Mouse (Mus musculus) limb, embryonic 12.5 days (tissue): Measurements from ENCODE around the gene Mcts1. TPM values are rescaled to one million over a fixed set of nuclear protein-coding genes. Genes with fewer than 3 reads are reported as not detected.

Source experiments
- ATAC-seq: fragments of 200-750 bp; cut with Nextera tagmentation; 2 replicates; pipeline ENCODE4 v1.8.0; 2017; ENCODE audit warnings: low read depth, moderate TSS enrichment; ENCODE audit not compliant: insufficient number of reproducible peaks, insufficient read depth, low FRiP score, low TSS enrichment
- H3K27ac ChIP-seq: fragments of 300-500 bp; sonication (generic); 2 replicates; pipeline ENCODE4 v1.5.1; 2016; ENCODE audit warnings: mild to moderate bottlenecking, moderate library complexity
- H3K27me3 ChIP-seq: fragments of 300-500 bp; sonication (generic); 2 replicates; pipeline ENCODE4 v1.6.1; 2016; ENCODE audit warnings: mild to moderate bottlenecking, moderate library complexity
- H3K36me3 ChIP-seq: fragments of 300-500 bp; sonication (generic); 2 replicates; pipeline ENCODE4 v1.6.1; 2016; ENCODE audit warnings: mild to moderate bottlenecking, moderate library complexity
- H3K4me1 ChIP-seq: fragments of 300-500 bp; sonication (generic); replicated peaks from 2 replicates; pipeline ENCODE4 v1.6.1; 2016
- H3K4me2 ChIP-seq: fragments of 300-500 bp; sonication (generic); 2 replicates; pipeline ENCODE4 v1.6.1; 2016; ENCODE audit warnings: mild to moderate bottlenecking, moderate library complexity
- H3K4me3 ChIP-seq: fragments of 300-500 bp; sonication (generic); replicated peaks from 2 replicates; pipeline ENCODE4 v1.5.1; 2016; ENCODE audit warnings: mild to moderate bottlenecking
- H3K9ac ChIP-seq: fragments of 300-500 bp; sonication (generic); replicated peaks from 2 replicates; pipeline ENCODE4 v1.6.1; 2016; ENCODE audit warnings: mild to moderate bottlenecking, moderate library complexity
- H3K9me3 ChIP-seq: fragments of 300-500 bp; sonication (generic); 2 replicates; pipeline ENCODE4 v1.6.1; 2016; ENCODE audit warnings: mild to moderate bottlenecking, moderate library complexity
- WGBS: fragments of 180-500 bp; shearing (Covaris S2); methylation state at CpG from one replicate; pipeline ENCODE4 v1.1.7; 2016; 5-methylcytosine and 5-hydroxymethylcytosine counted together
- polyA plus RNA-seq: library from polyadenylated mRNA; unstranded; fragments of >200 nt; fragmentation: Nextera tagmentation; extraction: Ambion mirVana; gene quantifications from 2 replicates; pipeline ENCODE4 v1.2.1, GENCODE M21; 2016

Gene Mcts1
- 86.0 and 87.4 TPM in 2 replicates for polyA plus RNA-seq

DNA sequence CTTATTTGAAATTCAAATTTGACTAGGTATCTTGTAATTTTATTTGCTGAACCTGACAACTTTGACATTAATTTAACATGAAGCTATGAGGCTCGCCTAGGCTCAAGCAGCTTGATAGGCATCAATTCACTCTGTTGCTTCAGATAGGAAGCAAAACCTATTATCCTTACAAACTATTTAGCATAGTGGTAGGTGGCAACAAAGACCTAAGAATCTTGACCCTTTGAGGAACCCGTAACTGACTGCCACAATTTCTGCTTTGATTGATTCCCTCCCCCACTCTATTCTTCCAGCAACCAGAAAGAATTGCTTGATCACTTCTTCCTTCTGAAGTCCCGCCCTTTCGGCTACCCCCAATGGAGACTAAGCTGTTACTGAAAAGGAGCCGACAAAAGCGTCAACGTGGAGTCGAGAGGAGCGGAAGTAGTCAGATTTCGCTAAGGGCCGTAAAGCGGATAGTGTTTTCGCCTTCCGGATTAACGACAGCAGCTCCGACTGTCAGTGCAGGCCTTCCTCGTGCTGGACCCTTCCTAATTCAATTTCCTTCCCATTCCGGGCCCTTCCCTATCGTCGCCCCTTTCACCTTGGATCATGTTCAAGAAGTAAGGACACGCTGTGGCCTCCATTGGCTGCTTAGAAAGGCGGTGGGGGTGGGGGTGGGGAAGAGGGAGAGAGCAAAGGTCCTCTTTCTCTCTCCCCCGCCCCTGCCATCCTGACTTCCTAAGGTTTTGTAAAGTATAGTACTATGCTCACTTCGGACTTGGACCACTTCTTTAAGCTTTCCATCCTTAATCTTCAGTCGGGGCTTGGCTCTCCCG is at the start of gene Mcts1:
TSS of gene Mcts1 (plus strand) at position 402 of the 818 bp plus-strand sequence.
- H3K9ac ChIP-seq, result peak within 1 kb of the TSS; percentile 50
- H3K27me3 ChIP-seq, result no peaks in the 10 kb centered on the region
- peak within 1 kb of the TSS; percentile 61 for H3K4me2 ChIP-seq
- peak within 1 kb of the TSS; percentile 49 for H3K4me3 ChIP-seq
- ATAC-seq, result peak; percentile 80
- no peaks in the 10 kb centered on the region for H3K4me1 ChIP-seq
- H3K36me3 ChIP-seq, result no peaks in the 10 kb centered on the region
- no peaks in the 10 kb centered on the region for H3K9me3 ChIP-seq
- 12% methylated on average over 26 of the region's 26 CpGs for WGBS
- peak within 1 kb of the TSS; percentile 66 for H3K27ac ChIP-seq

DNA sequence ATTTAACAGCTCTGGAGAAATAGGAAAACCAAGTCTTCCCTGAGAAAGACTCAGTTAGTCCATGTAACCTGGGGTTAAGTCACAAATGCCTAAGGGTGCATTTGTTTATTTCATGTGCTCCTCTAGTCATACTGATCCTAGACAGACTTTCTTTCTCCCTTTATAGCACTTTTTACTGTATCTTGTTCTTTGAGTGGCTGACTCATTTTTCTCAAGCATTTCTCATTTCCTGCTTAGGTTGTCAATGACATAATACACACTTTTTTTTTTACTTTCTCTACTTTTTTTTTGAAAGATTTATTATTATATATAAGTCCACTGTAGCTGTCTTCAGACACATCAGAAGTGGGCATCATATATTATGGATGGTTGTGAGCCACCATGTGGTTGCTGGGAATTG is 47.1 kb upstream of the Mcts1 start:
- Histone ChIP-seq H3K4me1 (no peaks in the 10 kb centered on the region), H3K36me3 (peaks cover 12% of the 10 kb centered on the region; the same call in 1 of the 2 replicates), H3K27ac (no peak overlapping the region), H3K27me3 (no peaks in the 10 kb centered on the region), H3K4me2 (no peak overlapping the region), H3K4me3 (no peak overlapping the region), H3K9me3 (no peaks in the 10 kb centered on the region), H3K9ac (no peak overlapping the region)
- no peak for ATAC-seq

DNA sequence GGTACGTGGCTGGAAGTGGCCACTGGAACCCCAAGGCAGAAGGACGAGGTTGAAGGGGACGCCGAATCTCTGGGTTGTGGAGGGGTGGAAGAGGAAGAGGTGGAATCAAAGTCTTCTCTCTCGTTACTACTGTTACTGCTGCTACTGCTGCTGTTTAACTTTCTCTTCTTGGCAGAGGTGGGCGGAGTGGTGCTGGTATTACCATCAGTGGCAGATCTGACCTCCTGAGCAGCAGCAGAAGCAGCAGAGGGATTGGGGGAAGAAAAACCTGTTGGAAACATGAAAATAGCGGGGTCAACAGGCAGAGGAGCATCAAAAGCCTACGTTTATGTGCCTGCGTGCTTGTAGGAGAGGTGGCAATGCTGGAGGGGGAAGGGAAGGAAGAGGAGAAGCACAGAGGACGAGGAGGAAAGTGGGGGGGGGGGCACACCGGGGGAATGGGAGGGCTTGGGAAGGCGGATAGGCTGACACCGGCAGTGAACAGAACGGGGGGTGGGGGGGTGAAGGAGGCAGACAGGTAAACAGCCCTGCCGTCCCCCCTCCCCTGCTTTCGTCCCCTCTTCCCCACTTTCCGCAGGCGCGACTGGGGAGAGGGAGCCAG is 36.3 kb upstream of the Mcts1 start:
- peak overlapping the region; percentile 58 for H3K9ac ChIP-seq
- H3K27ac ChIP-seq, result peak overlapping the region; percentile 95
- no peak for ATAC-seq
- no peaks in the 10 kb centered on the region for H3K9me3 ChIP-seq
- no peaks in the 10 kb centered on the region for H3K4me1 ChIP-seq
- peak overlapping the region; percentile 48 for H3K4me3 ChIP-seq
- 15% methylated on average over 10 of the region's 19 CpGs for WGBS
- H3K36me3 ChIP-seq, result peaks cover 18% of the 10 kb centered on the region
- no peaks in the 10 kb centered on the region for H3K27me3 ChIP-seq
- peak overlapping the region; percentile 64 for H3K4me2 ChIP-seq

DNA sequence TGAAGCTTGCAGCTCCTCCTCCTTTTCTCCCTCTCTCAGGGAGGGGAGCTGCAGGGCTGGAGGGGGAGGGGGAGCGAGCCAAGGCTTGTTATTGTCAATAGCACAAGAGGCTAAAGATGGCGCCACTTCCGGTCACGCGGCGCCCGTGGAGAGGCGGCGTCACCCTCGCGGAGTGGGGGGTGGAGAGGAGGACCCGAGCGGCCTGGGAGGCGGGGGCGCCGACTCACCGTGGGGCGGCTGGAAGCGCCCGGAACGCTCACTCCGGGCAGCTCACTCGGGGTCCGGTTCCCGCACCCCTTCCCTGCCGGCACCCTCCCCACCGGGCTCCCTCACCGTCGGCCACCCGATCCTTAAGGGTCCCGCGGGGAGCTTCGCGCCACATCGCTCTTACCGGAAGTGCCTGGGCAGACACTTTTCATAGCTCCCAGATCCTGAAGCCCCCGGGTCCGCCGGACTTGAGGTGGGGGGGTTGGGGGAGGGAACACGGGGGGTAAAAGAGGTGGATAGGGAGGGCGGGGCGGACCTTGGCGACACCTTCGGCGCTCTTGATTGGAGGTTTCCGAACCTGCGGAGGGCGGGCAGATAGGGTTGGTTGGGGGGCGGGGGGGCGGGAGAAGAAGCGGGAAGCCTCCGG is 35.7 kb upstream of the Mcts1 start:
- H3K4me3 ChIP-seq, result peak overlapping the region; percentile 48
- peak overlapping the region; percentile 64 for H3K4me2 ChIP-seq
- no peaks in the 10 kb centered on the region for H3K4me1 ChIP-seq
- peaks cover 14% of the 10 kb centered on the region for H3K36me3 ChIP-seq
- 17% methylated on average over 48 of the region's 52 CpGs for WGBS
- no peaks in the 10 kb centered on the region for H3K9me3 ChIP-seq
- peak overlapping the region; percentile 95 for H3K27ac ChIP-seq
- H3K27me3 ChIP-seq, result no peaks in the 10 kb centered on the region
- peak overlapping the region; percentile 58 for H3K9ac ChIP-seq
- ATAC-seq, result peak; percentile 93

DNA sequence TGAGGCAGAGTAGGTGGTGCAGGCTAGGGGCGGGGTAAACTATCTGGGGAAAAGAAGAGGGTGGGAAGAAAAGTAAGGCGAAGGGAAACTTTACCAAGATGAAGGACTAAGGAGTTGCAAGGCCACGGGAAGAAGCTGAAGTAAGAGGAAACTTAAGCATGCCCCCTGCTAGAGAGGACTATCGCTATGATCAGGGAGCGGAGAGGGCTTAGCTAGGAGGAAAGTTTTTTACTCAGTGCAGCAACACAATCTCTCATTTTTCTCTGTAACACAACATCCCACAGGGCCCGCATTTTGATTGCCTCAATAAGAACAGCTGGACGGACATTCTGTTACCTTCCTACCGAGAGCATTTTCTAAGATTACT is 35.2 kb upstream of the Mcts1 start:
- Histone ChIP-seq H3K9ac (peak overlapping the region; percentile 45; the same call in 1 of the 2 replicates), H3K27ac (peak overlapping the region; percentile 95), H3K4me1 (no peaks in the 10 kb centered on the region), H3K4me2 (peak overlapping the region; percentile 50), H3K9me3 (no peaks in the 10 kb centered on the region), H3K4me3 (peak overlapping the region; percentile 48), H3K36me3 (peaks cover 9% of the 10 kb centered on the region), H3K27me3 (no peaks in the 10 kb centered on the region)
- 17% methylated on average over 8 of the region's 8 CpGs for WGBS
- ATAC-seq, result no peak; the same call in 1 of the 2 replicates

DNA sequence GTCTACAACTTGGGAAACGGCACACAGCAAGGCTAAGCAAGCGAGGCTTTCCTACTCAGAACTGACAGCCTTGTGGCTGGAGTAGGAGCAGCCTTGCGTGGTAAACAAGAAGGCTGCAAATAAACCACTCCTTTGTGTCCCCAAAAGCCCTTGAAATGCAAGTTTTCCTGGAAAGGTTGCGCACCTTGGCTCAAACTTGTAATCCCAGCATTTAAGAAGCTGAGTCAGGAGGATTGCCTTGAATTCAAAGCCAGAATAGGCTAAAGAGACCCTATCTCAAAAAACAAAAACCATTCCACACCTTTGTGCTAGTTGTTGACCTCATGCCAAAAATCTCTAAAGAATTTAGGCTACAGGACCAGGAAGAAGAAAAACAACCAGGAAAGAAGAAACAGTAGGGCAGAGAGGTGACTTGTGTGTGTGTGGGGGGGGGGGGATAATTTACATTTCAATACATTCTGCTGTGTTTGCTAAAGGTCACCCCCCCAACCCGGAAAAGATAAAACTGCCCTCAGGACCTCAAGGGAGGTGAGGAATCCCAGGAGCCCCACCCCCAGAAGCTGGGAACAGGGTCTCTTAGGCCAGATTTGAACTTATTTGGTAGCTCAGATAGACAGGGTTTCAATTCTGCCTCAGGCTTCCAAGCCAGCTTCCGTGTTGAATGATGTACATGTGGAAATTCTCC is 33.7 kb upstream of the Mcts1 start:
- H3K4me1 ChIP-seq, result no peaks in the 10 kb centered on the region
- H3K27me3 ChIP-seq, result no peaks in the 10 kb centered on the region
- H3K27ac ChIP-seq, result no peak overlapping the region
- no peak overlapping the region for H3K9ac ChIP-seq
- no peaks in the 10 kb centered on the region for H3K36me3 ChIP-seq
- H3K4me3 ChIP-seq, result no peak overlapping the region
- WGBS, result 85% methylated on average over 6 of the region's 6 CpGs
- H3K4me2 ChIP-seq, result no peak overlapping the region
- no peaks in the 10 kb centered on the region for H3K9me3 ChIP-seq
- no peak for ATAC-seq

DNA sequence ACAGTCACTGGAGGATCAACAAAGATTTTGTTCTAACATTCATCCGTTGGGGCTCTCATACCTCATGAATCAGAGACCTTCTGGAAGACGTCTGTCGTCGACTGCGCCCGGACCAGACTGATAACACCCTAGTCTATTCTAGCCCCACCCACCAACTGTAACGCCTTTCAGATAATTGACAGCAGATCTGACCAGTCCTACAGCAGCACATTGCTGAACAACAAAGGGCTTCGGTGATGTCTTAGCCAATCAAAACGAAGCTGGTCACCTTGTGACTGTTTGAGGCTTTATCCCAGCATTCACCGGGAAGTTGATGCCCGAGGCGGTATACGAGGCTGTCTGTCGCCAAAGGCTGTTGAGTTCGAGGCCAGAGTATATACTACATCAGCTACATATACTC is 24.3 kb upstream of the Mcts1 start, which contains the start of gene Cul4b:
TSS of gene Cul4b (minus strand) at position 119 of the 400 bp plus-strand sequence.
- 87% methylated on average over 15 of the region's 15 CpGs for whole genome bisulfite sequencing
- Histone ChIP-seq H3K27me3 (no peaks in the 10 kb centered on the region), H3K9ac (no peak within 1 kb of the TSS), H3K4me3 (no peak within 1 kb of the TSS), H3K36me3 (no peaks in the 10 kb centered on the region), H3K4me1 (no peaks in the 10 kb centered on the region), H3K4me2 (no peak within 1 kb of the TSS), H3K27ac (no peak within 1 kb of the TSS), H3K9me3 (no peaks in the 10 kb centered on the region)
- no peak for ATAC-seq

DNA sequence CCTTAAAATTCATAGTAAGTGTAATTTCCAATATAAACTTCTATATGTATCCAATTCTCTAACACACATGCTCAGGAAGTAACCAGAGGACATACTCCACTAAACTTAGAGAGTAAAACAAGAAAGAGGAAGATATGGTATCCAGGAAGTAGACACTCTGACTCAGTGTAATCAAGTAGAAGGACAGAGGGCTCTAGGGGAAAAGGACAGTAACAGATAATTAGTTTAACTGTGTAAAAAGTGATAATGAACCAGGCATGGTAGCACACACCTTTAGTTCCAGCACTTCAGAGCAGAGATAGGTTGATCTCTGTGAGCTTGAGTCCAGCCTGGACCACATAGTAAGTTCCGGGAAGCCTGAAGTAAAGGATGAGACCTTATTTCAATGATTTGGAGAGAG is 19.2 kb upstream of the Mcts1 start:
- Histone ChIP-seq H3K4me1 (no peaks in the 10 kb centered on the region), H3K9me3 (no peaks in the 10 kb centered on the region), H3K4me3 (no peak overlapping the region), H3K27ac (no peak overlapping the region), H3K4me2 (no peak overlapping the region), H3K36me3 (no peaks in the 10 kb centered on the region), H3K27me3 (no peaks in the 10 kb centered on the region), H3K9ac (no peak overlapping the region)
- ATAC-seq, result no peak
- WGBS, result 90% methylated on average over 1 of the region's 1 CpGs

DNA sequence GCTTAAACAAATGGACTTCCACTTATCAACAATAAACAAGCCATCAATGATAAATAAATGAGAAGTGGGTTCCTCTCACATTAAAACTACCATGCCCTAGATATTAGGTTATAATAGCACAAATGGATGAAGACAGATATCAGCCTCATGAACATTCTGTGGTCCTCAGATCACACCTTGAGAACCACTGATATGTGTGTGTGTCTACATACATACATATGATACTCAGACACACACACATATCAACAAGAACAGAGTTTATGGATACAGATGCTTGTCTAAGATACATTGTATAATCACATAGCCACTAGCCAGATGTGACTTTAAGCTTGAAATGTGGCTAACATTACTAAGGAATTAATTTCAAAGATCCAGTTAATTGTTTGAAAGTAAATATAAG is 17.1 kb upstream of the Mcts1 start:
- Histone ChIP-seq H3K9me3 (no peaks in the 10 kb centered on the region), H3K4me3 (no peak overlapping the region), H3K27ac (no peak overlapping the region), H3K4me1 (no peaks in the 10 kb centered on the region), H3K9ac (no peak overlapping the region), H3K4me2 (no peak overlapping the region), H3K27me3 (no peaks in the 10 kb centered on the region), H3K36me3 (no peaks in the 10 kb centered on the region)
- ATAC-seq, result no peak

DNA sequence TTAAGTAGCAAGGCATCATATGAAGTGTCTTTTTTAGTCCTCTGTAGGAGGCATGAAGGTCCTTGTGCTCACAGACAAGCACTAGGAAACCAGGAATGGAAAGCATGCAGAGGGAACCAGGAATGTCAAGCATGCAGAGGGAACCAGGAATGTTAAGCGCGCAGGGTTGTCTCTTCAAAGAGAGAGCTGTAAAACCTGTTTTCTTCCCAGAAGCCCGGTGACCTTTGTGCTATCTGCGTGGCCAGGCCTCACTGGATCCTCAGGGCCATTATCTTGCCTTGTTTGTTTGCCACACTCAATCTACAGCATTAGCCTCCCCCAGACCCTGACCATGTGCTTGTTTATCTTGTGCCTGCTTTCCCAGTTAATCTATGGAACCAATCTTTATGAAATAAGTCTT is 10.6 kb upstream of the Mcts1 start:
- 41% methylated on average over 4 of the region's 4 CpGs for WGBS
- Histone ChIP-seq H3K9ac (no peak overlapping the region), H3K27me3 (no peaks in the 10 kb centered on the region), H3K4me3 (no peak overlapping the region), H3K27ac (no peak overlapping the region), H3K4me1 (no peaks in the 10 kb centered on the region), H3K9me3 (no peaks in the 10 kb centered on the region), H3K4me2 (no peak overlapping the region), H3K36me3 (no peaks in the 10 kb centered on the region)
- no peak for ATAC-seq

DNA sequence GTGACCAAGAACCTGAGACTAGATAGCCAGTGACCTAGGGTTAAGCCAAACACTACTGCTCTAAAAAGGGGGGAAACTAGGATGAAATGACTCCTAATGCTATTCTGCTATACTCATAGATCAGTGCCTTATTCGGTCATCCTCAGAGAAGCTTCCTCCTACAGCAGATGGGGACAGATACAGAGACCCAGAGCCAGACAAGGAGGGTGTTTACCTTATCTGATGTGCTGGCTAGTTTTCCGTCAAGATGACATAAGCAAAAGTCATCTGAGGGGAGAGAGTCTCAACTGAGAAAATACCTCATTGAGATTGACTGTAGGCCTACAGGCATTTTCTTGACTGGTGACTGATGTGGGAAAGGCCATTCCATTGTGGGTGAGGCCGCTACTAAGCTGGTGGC is 8.6 kb upstream of the Mcts1 start:
- no peak overlapping the region for H3K4me2 ChIP-seq
- H3K36me3 ChIP-seq, result no peaks in the 10 kb centered on the region
- H3K9ac ChIP-seq, result no peak overlapping the region
- no peaks in the 10 kb centered on the region for H3K4me1 ChIP-seq
- no peaks in the 10 kb centered on the region for H3K27me3 ChIP-seq
- H3K9me3 ChIP-seq, result no peaks in the 10 kb centered on the region
- 93% methylated on average over 3 of the region's 3 CpGs for WGBS
- no peak for ATAC-seq
- no peak overlapping the region for H3K4me3 ChIP-seq
- no peak overlapping the region for H3K27ac ChIP-seq
